ENCODE assay signal across 33 mouse cellular contexts in the genomic region with DNA sequence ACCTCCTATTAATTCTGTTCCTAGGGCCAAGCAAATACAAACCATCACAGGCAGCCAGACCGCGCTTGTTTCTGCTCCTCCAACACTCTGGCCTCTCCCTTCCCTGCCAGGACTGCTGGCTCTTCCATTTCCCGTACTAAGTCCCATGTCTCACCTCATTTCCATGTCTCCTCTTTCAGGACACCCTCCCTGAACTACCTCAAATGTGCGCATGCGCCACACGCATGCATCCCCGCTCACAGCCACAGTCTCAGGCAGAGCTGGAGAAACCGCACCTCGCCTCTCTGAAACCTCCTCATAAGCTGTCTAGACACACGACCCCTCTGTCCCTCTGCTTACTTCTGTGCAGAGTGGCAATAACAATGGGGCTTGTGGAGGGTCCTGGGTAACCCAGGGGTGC. TPM values are rescaled to one million over a fixed set of nuclear protein-coding genes. Genes with fewer than 3 reads are reported as not detected.
"Had no signal": no experiment of that assay in that cellular context is flagged by ENCODE, and none has a peak within 500 bp of the region (broad histone marks: within the 10 kb centered on the region; RNA-seq: fewer than 3 reads in every experiment).

No protein-coding gene starts in this region.

- ATAC-seq: liver, embryonic 12.5 days; liver, postnatal 0 days; midbrain, embryonic 13.5 days; midbrain, embryonic 15.5 days; midbrain, embryonic 16.5 days had no signal

- H3K27me3 ChIP-seq: limb, embryonic 13.5 days; limb, embryonic 15.5 days; liver, embryonic 13.5 days; liver, embryonic 15.5 days; lung, embryonic 15.5 days; midbrain, embryonic 13.5 days; midbrain, embryonic 15.5 days; neural tube, embryonic 12.5 days had no signal

- H3K27ac ChIP-seq: limb, embryonic 10.5 days; limb, embryonic 12.5 days; limb, embryonic 13.5 days; limb, embryonic 15.5 days; liver, embryonic 12.5 days; liver, embryonic 13.5 days; liver, embryonic 14.5 days; liver, embryonic 15.5 days; lung, embryonic 15.5 days; macrophage; midbrain, embryonic 10.5 days; midbrain, embryonic 12.5 days; midbrain, embryonic 13.5 days; midbrain, embryonic 15.5 days; neural tube, embryonic 12.5 days had no signal

- H3K36me3 ChIP-seq: limb, embryonic 10.5 days; limb, embryonic 12.5 days; limb, embryonic 13.5 days; limb, embryonic 15.5 days; liver, embryonic 12.5 days; liver, embryonic 13.5 days; liver, embryonic 15.5 days; lung, embryonic 15.5 days; midbrain, embryonic 10.5 days; midbrain, embryonic 12.5 days; midbrain, embryonic 13.5 days; midbrain, embryonic 15.5 days; neural tube, embryonic 12.5 days had no signal

- H3K9ac ChIP-seq: limb, embryonic 12.5 days; limb, embryonic 13.5 days; limb, embryonic 15.5 days; liver, embryonic 12.5 days; liver, embryonic 13.5 days; liver, embryonic 14.5 days; liver, embryonic 15.5 days; liver, postnatal 0 days; lung, embryonic 14.5 days; lung, embryonic 15.5 days; midbrain, embryonic 12.5 days; midbrain, embryonic 13.5 days; midbrain, embryonic 15.5 days; neural tube, embryonic 12.5 days had no signal

- H3K9me3 ChIP-seq: limb, embryonic 10.5 days; limb, embryonic 12.5 days; limb, embryonic 13.5 days; limb, embryonic 15.5 days; liver, embryonic 12.5 days; liver, embryonic 13.5 days; liver, embryonic 15.5 days; lung, embryonic 15.5 days; midbrain, embryonic 10.5 days; midbrain, embryonic 12.5 days; midbrain, embryonic 13.5 days; midbrain, embryonic 15.5 days had no signal

- H3K4me3 ChIP-seq: limb, embryonic 10.5 days; limb, embryonic 12.5 days; limb, embryonic 13.5 days; limb, embryonic 15.5 days; liver, embryonic 12.5 days; liver, embryonic 13.5 days; liver, embryonic 15.5 days; lung, embryonic 15.5 days; megakaryocyte, embryonic 14.5 days; midbrain, embryonic 10.5 days; midbrain, embryonic 12.5 days; midbrain, embryonic 13.5 days; midbrain, embryonic 15.5 days; myocyte; neural tube, embryonic 12.5 days had no signal

- DNase-seq: left cerebral cortex, postnatal 4 days; liver; liver, embryonic 13.5 days; liver, postnatal 0 days; lung, adult 18-20 months; lung, adult 2 months; lung, embryonic 14.5 days; lung, postnatal 10 days; lung, postnatal 14 days; lung, postnatal 36 days; lung, postnatal 4 days; midbrain, embryonic 14.5 days had no signal

- H3K4me1 ChIP-seq: limb, embryonic 15.5 days; liver, embryonic 12.5 days; liver, embryonic 13.5 days; liver, embryonic 15.5 days; lung, embryonic 15.5 days; midbrain, embryonic 12.5 days; midbrain, embryonic 15.5 days; neural tube, embryonic 12.5 days had no signal

- H3K4me2 ChIP-seq: limb, embryonic 12.5 days; limb, embryonic 13.5 days; limb, embryonic 15.5 days; liver, embryonic 11.5 days; liver, embryonic 12.5 days; liver, embryonic 13.5 days; liver, embryonic 15.5 days; lung, embryonic 14.5 days; lung, embryonic 15.5 days; midbrain, embryonic 11.5 days; midbrain, embryonic 12.5 days; midbrain, embryonic 13.5 days; midbrain, embryonic 15.5 days; neural tube, embryonic 12.5 days had no signal

RNA-seq across cellular contexts. Expression of gene Cdh23, which starts 43.2 kb away (rescaled TPM):
- total RNA-seq: liver, adult 2 months; megakaryocyte-erythroid progenitor cell, adult 5-6 weeks had no signal
- polyA plus RNA-seq: liver, adult 2 months had no signal
